Mouse (Mus musculus): ENCODE measurements at regions not wholly inside any gene's neighbourhood (a gene's known extent, or its start where the extent isn't known, plus 50 kb on each side); places are given as distances from the start of the nearest gene placed in this dataset.

GRCm38 (mm10) chr13:84565644-84566532 lies 343.8 kb downstream of the Tmem161b start:
- DNase-seq (ENCODE audit: extremely low read depth, insufficient read length, low spot score) = no peak

- DNase-seq (ENCODE audit: extremely low read depth, insufficient read length, low spot score) = no peak
These were observed 344.4 kb downstream of the Tmem161b start for GRCm38 (mm10) chr13:84566533-84566832.

GRCm38 (mm10) chr13:84569371-84569770 lies 347.3 kb downstream of the Tmem161b start:
- no peak for DNase-seq (ENCODE audit: extremely low read depth, insufficient read length, low spot score)

GRCm38 (mm10) chr13:84570206-84570605 lies 348.1 kb downstream of the Tmem161b start:
- DNase-seq (ENCODE audit: extremely low read depth, insufficient read length, low spot score) = no peak

- DNase-seq (ENCODE audit: extremely low read depth, insufficient read length, low spot score) = no peak
These were observed 349.1 kb downstream of the Tmem161b start for GRCm38 (mm10) chr13:84570984-84571844.

- DNase-seq (ENCODE audit: extremely low read depth, insufficient read length, low spot score) = no peak
These were observed 349.7 kb downstream of the Tmem161b start for GRCm38 (mm10) chr13:84571845-84572193.

- DNase-seq (ENCODE audit: extremely low read depth, insufficient read length, low spot score) = no peak
These were observed 350.1 kb downstream of the Tmem161b start for GRCm38 (mm10) chr13:84572231-84572630.

- DNase-seq (ENCODE audit: extremely low read depth, insufficient read length, low spot score) = no peak
These were observed 374.6 kb downstream of the Tmem161b start for GRCm38 (mm10) chr13:84596585-84597142.

GRCm38 (mm10) chr13:84602612-84603011 lies 380.5 kb downstream of the Tmem161b start:
- no peak for DNase-seq (ENCODE audit: extremely low read depth, insufficient read length, low spot score)

GRCm38 (mm10) chr13:84612497-84612896 lies 390.4 kb downstream of the Tmem161b start:
- no peak for DNase-seq (ENCODE audit: extremely low read depth, insufficient read length, low spot score)

- peak; percentile 45 for DNase-seq (ENCODE audit: extremely low read depth, insufficient read length, low spot score)
These were observed 390.9 kb downstream of the Tmem161b start for GRCm38 (mm10) chr13:84613004-84613403.

- no peak for DNase-seq (ENCODE audit: extremely low read depth, insufficient read length, low spot score)
These were observed 402.6 kb downstream of the Tmem161b start for GRCm38 (mm10) chr13:84624691-84625090.

- no peak for DNase-seq (ENCODE audit: extremely low read depth, insufficient read length, low spot score)
These were observed 403.4 kb downstream of the Tmem161b start for GRCm38 (mm10) chr13:84625527-84625926.

GRCm38 (mm10) chr13:84625927-84626326 lies 403.8 kb downstream of the Tmem161b start:
- DNase-seq (ENCODE audit: extremely low read depth, insufficient read length, low spot score) = no peak

- no peak for DNase-seq (ENCODE audit: extremely low read depth, insufficient read length, low spot score)
These were observed 404.3 kb downstream of the Tmem161b start for GRCm38 (mm10) chr13:84626397-84626796.

GRCm38 (mm10) chr13:84630686-84631085 lies 408.6 kb downstream of the Tmem161b start:
- DNase-seq (ENCODE audit: extremely low read depth, insufficient read length, low spot score) = no peak

- no peak for DNase-seq (ENCODE audit: extremely low read depth, insufficient read length, low spot score)
These were observed 410.4 kb downstream of the Tmem161b start for GRCm38 (mm10) chr13:84632493-84632892.

- no peak for DNase-seq (ENCODE audit: extremely low read depth, insufficient read length, low spot score)
These were observed 414.7 kb downstream of the Tmem161b start for GRCm38 (mm10) chr13:84636831-84637230.

GRCm38 (mm10) chr13:84637606-84638005 lies 415.5 kb downstream of the Tmem161b start:
- no peak for DNase-seq (ENCODE audit: extremely low read depth, insufficient read length, low spot score)

GRCm38 (mm10) chr13:84638401-84638934 lies 416.4 kb downstream of the Tmem161b start:
- no peak for DNase-seq (ENCODE audit: extremely low read depth, insufficient read length, low spot score)

Measured in 3134 (cell line).